Mouse (Mus musculus) bone marrow, adult 2 months (tissue): Measurements from ENCODE around the gene Hoxc6.

ENCODE experiments used
- CTCF ChIP-seq: fragments of 200-500 bp; IDR thresholded peaks from 2 replicates; pipeline ENCODE4 v1.5.1; 2011; ENCODE audit warnings: low read length, control low read depth; ENCODE audit not compliant: control insufficient read depth, insufficient read depth
- POLR2A ChIP-seq: fragments of 200-500 bp; IDR thresholded peaks from 2 replicates; pipeline ENCODE4 v1.6.1; 2011; ENCODE audit warnings: low read depth, mild to moderate bottlenecking, control low read depth, low read length, borderline replicate concordance; ENCODE audit not compliant: control insufficient read depth

- no peak for TF ChIP-seq CTCF
- no peak for TF ChIP-seq POLR2A
Observed at GRCm38 (mm10) chr15:103041613-103042012, 43.6 kb downstream of the Hoxc6 start.
